Mouse (Mus musculus) kidney, postnatal 14 days (tissue): ENCODE results near the gene Yod1.

Experiments
- DNase-seq: peaks from one replicate; pipeline ENCODE4 v3.0.0; 2022; ENCODE audit warnings: mixed read lengths

Gene Yod1

DNA sequence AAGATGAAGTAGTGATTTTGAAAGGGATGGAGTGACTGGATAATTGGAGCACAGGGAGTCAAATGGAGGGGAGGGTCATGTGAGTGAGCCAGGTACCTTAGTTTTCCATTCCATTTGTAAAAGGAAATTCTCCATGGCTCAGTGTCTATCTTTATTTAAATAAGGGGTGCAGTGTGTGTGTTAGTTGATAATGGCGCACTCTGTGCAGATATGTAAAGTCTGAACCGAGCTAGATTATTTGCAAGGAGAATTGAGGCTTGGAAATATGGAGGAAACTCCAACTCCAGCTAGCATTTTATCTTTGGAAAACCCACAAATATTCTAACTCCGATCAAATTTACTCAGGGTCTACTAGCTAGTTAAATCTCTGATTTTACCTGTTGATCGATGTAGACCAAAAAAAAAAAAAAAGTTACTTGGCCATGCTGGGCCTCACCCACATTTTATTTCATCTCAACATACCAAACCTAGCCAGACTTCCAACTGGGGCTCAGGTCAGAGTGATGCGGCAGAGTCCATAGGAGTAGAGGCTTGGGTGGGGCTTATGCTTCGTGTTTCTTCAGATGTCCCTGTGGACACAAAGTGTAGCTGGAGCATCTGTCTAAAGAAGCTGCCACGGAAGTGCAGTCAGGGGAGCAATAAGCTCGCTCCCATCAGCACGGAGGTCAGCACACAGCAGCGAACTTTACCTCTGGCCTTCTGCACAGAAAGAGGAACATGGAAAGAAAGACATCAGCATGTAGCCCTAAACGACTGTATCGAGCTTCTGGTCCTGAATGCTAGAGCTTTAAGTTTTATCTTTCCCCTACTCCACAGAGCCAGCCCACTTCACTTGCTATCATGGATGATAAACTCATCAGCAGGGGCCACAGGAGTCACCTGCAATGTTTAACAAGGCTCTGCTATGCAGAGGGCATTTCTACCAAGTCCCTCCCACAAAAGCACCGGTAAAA, 15.9 kb downstream of the Yod1 start:
- no peak for DNase-seq

- DNase-seq = peak; percentile 79
These were observed 16.5 kb downstream of the Yod1 start for GRCm38 (mm10) chr1:130733671-130734070.

- DNase-seq = peak; percentile 47
These were observed 17.3 kb downstream of the Yod1 start for GRCm38 (mm10) chr1:130734452-130734851.

DNA sequence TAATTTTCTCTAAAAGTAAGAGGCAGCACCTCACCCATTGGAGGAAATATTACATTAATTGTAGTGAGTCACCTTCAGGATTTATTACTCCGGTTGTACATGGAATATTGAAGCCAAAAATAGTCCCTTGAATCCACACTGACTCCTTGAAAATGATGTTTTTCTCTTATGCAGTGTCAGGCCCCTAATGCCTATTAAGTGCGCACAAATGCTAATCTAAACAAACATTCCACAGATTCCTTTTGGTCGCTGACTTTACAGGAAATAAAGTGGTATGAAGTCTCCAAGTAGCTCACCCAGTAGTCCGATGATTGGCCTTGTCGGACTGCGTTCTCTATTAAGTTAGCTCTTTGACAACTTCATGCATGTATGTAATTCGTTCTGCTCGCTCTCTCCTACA, 17.7 kb downstream of the Yod1 start:
- peak; percentile 14 for DNase-seq

DNA sequence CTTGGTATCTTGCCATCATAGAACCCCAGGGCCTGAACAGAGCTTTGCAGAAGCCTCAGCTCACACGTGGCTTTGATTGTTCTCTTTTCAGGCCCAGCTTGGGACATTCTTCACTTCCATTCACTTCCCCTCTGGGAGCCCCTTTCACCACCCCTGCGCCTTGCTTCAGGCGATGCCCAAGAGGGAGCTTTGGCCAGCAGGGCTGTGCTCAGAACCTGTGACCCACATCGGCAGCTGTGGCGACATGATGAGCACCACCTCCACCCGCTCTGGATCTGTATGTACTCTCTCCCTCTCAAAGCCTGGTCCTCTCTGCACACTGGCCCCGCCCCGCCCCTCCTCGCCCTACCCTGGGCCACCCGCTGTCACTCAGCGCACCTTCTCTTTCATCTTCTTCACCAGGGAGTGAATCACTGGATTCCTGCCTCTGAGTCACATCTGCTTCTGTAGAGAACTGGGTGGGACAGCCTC, 20.3 kb downstream of the Yod1 start:
- DNase-seq = no peak

- no peak for DNase-seq
These were observed 20.8 kb downstream of the Yod1 start for GRCm38 (mm10) chr1:130737916-130738315.

DNA sequence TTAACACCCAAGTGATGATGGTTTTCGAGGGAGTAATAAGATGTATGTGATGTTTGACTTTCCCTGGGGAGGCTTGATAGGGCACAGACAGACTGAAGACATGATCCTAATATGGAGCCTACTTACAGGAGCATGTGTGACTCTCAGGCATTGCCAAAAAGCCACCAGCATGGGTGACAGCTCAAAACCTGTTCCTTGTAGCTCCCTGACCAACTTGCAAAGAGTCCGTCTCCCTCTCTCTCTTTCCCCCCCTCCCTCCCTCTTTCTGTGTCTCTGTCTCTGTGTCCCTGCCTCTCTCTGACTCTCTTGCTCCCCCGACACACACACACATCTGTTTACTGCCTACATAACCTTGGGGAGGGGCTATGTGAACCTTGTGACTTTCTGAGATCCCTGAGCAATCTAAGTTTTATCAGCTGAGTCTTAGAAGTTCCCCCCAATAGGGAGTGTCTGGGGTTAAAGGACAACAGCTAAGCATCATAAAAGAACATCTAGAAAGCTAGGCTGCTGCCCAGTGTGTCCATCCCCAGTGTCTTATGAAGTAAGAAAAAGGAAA, 21.5 kb downstream of the Yod1 start:
- no peak for DNase-seq

- no peak for DNase-seq
These were observed 22.5 kb downstream of the Yod1 start for GRCm38 (mm10) chr1:130739636-130740035.

- peak; percentile 19 for DNase-seq
These were observed 23.1 kb downstream of the Yod1 start for GRCm38 (mm10) chr1:130740227-130740648.

DNA sequence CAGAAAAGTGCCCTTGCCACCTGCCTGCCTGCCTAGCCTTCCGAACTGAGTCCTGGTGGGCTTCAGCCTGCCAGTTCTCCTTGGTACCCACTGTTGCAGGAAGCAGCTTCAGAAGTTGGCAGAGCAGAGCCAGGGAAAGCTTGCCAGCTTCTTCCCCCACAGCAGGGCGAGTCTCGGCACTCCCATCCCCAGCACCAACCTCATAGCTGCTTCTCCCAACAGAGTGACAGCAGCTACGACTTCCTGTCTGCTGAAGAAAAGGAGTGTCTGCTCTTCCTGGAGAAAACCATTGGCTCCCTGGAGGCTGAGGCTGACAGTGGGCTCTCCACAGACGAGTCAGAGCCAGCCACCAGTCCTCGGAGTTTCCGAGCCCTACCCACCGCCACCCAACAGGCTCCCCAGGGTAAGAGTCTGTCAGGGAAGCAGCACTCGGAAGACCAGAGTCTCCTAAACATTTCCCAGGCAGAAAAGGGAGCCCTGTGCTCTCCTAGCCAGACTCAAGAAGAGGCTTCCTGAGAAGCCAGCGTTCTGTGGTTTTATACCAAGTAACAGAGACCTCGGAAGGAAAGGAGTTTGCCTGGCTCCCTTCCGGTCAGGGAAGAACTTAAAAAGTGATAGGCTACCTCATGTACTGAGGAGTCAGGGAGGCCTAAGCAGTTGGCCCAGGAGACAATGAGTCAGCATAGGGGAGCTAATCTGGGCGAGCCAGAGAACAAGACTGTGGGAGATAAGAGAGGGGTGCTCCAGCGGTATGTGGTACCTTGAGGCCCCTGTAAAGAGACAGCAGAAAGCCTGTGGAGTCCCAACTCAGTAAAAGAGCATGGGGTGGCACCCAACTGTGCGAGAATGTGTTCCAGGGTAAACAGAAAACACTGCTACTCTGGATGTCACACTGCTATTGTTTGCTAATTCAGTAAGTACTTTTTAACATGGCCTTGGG, 23.9 kb downstream of the Yod1 start:
- no peak for DNase-seq

DNA sequence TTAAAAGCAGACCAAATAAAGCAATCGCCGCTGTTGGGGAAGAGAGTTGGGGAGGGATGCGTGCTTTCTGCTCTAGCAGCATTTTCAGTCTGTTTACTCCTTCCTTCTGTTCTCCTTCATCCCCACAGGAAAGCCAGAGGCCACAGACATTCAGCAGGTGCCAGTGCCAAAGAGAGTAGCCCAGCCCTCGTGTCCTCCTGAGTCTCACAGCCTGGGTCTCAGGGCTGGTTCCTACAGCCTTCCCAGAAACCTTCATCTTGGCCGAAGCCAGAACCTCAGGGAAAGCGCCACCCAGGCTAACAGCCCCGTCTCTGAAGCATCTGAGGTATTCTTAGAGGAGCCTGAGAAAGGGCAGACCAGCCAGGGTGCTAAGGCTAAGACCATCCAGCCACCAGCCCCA, 25.1 kb downstream of the Yod1 start:
- DNase-seq = no peak

- DNase-seq = no peak
These were observed 26.6 kb downstream of the Yod1 start for GRCm38 (mm10) chr1:130743775-130744174.

DNA sequence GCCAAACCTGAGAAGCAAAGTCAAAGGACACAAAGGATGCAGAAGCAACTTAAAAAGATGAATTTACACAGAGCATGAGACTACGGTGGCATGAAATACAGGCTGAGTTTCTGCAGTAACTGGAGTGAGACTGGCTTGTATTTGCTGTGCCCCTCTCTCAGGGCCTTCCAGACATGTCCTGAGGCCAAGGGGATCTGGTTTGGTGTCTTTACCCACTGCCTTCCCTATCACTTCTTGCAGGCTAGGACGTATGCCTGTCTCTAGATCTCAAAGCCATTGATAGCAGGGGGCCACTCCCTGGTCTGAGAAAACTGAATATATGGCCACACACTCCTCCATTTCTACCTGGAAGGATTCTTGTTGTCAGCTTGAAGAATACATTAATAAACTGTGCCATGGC, 27.1 kb downstream of the Yod1 start:
- no peak for DNase-seq

DNA sequence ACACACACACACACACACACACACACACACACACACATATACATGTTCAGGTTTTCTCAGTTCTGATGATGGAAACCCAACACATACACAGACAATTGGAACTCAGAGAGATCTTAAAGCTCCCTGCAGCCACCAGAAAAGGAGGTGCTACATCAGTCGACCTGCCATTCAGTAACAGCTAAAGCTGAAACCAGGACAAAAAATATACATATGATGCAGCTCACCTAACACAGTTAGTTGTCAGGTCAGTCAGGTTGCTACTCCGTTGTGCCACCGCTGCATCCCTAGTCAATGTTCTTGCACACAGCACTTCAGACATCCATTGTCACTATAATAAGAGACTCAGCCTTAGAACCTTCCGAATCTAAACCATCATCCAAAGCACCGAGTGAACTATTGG, 27.8 kb downstream of the Yod1 start:
- no peak for DNase-seq

DNA sequence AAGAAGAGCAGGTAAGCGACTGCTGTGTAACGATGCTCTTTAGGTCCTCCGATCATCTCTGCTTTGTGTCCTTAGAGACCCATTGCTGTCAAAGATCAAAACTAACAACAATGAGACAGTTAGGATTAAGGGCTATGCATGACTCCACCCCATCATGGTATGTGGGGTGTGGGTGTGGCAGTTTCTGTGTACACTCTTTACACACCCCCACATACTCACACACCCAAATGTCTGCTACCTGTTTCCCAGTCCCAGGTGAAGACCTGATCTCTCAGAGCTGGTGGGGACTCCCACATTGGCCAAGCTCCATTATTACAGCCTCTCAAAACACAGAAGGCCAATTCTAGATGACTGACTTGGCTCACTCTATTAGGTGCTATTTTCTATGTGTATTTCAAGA, 28.5 kb downstream of the Yod1 start:
- DNase-seq = no peak

GRCm38 (mm10) chr1:130746819-130747218, 29.7 kb downstream of the Yod1 start:
- DNase-seq = no peak

DNA sequence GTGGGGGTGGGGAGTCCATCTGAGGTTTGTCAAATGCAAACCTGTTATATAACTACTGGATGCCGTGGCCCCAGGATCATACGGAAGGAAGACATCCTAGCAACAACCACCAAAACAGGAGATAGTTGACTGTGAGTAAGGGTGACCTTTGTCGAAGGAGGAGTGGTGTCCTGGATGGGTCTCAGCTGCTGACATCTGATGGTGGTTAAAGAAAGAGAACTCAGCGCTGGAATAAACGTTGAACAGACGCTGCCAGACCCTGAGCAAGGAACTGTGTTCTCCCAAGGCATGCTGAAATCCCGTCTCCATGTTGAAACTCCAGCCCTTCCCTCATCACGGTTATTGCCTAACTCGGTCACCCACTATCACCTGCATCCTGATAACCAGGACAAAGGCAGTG, 42.6 kb downstream of the Yod1 start:
- DNase-seq = no peak

- no peak for DNase-seq
These were observed 44.5 kb downstream of the Yod1 start for GRCm38 (mm10) chr1:130761597-130761996.

DNA sequence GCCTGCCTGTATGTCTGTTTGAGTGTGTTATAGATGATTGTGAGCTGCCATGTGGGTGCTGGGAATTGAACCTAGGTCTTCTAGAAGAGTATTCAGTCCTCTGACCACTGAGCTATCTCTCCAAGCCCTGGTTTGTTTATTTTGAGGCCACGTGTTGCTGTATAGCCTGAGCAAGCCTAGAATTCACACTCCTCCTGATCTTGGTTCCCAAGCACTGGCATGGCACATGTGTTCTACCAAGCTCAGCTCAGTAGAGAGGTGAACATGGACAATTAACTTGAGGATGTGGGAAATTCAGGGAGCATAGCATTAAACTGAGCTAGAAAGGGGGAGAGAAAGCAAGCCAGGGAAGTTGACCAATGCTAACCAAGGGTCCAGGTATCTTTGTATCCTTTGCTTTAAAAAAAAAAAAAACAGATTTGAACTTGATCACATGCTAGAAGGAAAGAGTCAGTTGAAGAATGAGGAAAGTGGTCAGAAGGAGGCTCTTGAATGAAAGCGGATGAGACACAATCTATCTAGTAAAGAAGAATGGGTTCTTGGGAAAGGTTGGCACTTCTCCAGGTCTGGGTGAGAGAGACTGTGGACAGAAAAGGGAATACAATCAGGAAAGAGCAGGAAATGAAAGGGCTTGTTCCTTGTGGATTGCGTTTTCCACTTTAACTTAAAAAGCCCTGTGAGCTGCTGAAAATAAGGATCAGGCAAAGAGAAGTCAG, 45.1 kb downstream of the Yod1 start:
- DNase-seq = no peak

GRCm38 (mm10) chr1:130764027-130764461, 46.9 kb downstream of the Yod1 start:
- DNase-seq = no peak

GRCm38 (mm10) chr1:130767066-130767465, 49.9 kb downstream of the Yod1 start:
- DNase-seq = no peak

DNA sequence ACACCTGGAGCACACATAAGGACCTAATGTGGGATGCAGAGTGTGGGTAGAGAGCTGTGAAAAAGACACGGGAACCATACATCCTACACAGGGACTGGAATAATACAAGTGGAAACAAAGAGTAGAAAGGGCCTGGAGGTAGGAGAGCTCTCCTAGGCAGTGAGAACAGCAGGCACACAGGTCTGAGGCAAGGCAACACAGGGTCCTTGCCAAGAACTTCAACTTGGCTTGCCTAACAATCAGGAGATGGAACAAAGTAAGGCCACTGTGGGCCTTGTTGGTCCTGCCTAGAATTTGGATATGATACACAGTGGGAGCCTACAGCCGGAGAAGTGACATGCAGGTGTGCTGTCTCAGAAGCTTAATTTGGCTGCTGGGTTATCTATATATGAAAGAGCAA, 52.8 kb downstream of the Yod1 start:
- no peak for DNase-seq
